Mouse (Mus musculus): ENCODE measurements at regions not wholly inside any gene's neighbourhood (a gene's known extent, or its start where the extent isn't known, plus 50 kb on each side); places are given as distances from the start of the nearest gene placed in this dataset.
"Not testable (repeated sequence)": the region's sequence is repeated elsewhere in the genome, so short reads cannot be mapped to it uniquely, and the experiment has no call there.

DNA sequence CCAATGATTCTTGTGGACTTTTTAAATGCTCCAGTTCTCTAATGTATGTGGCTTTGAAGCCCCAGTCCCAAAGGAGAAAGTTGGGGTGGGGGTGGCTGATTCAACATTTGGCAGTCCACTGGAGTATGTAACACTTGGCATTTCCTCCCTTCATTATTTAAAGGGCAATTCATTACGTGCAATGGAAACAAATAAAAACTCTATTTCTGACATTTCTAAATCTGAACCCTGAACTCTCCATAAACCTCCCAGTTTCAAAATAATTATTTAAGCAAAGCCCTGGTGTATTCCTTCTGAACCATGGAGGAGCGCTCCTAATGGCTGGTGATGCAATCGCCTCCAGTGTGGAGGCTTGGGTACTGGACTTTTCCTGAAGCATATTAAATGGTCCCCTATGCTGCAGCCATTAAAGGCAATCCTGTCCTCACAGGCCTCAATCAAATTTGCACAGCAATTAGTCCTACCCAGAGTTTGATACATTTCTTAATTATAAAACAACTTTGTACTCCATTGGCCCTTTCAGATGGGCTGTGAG is 235.4 kb downstream of the Sorl1 start:
- DNase-seq (ENCODE audit: low read depth in 3 of 3, low spot score in 3 of 3) = no peak
- 69% methylated on average over 3 of the region's 3 CpGs for WGBS (ENCODE audit: insufficient replicate concordance)
- no peak for ATAC-seq (ENCODE audit: insufficient read depth)
- Histone ChIP-seq H3K9ac (replicated peaks) (no peak overlapping the region), H3K4me3 (ENCODE audit: insufficient read depth in 1 of 2, low read depth in 2 of 2, low read length in 2 of 2) (no peak overlapping the region), H3K36me3 (replicated peaks; ENCODE audit: control insufficient read depth, insufficient read depth, low read depth) (no peaks in the 10 kb centered on the region), H3K27ac (no peak overlapping the region), H3K27me3 (ENCODE audit: control insufficient read depth, insufficient read depth, low read length) (no peaks in the 10 kb centered on the region), H3K4me2 (ENCODE audit: low read depth) (no peak overlapping the region), H3K9me3 (ENCODE audit: control insufficient read depth, low read length) (no peaks in the 10 kb centered on the region), H3K4me1 (replicated peaks; ENCODE audit: control insufficient read depth in 2 of 2, insufficient read depth in 2 of 2, low read length in 1 of 2) (no peaks in the 10 kb centered on the region)
- TF ChIP-seq EP300 (IDR thresholded peaks at IDR 0.05; ENCODE audit: low read depth) (no peak), CTCF (IDR thresholded peaks at IDR 0.05; ENCODE audit: low read depth) (no peak)

DNA sequence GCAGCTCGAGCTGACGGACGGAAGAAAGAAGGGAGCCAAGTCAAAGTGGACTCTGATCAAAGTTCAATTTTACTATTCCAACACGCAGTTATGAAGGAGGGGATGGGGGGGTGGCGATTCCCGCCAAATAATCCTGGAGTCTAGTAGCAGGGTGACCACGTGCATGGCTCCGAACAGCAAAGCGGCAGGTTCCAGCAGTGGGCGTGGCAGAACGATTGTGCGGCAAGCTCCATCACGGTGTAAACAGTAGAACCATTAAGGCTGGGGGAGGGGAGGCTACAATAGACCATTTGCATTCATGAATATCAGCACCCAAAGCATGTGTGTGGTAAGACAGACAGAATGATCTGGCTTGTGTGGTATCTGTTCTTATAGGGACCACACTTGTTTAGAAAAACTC is 237.6 kb downstream of the Sorl1 start:
- not testable (repeated sequence) for H3K4me2 ChIP-seq (ENCODE audit: low read depth); H3K27ac ChIP-seq; H3K4me1 ChIP-seq (replicated peaks; ENCODE audit: control insufficient read depth in 2 of 2, insufficient read depth in 2 of 2, low read length in 1 of 2); H3K9me3 ChIP-seq (ENCODE audit: control insufficient read depth, low read length); H3K36me3 ChIP-seq (replicated peaks; ENCODE audit: control insufficient read depth, insufficient read depth, low read depth); H3K27me3 ChIP-seq (ENCODE audit: control insufficient read depth, insufficient read depth, low read length); ATAC-seq (ENCODE audit: insufficient read depth); H3K9ac ChIP-seq (replicated peaks); H3K4me3 ChIP-seq (ENCODE audit: insufficient read depth in 1 of 2, low read depth in 2 of 2, low read length in 2 of 2); DNase-seq (ENCODE audit: low read depth in 3 of 3, low spot score in 3 of 3)
- WGBS (ENCODE audit: insufficient replicate concordance) = 77% methylated on average over 13 of the region's 13 CpGs

DNA sequence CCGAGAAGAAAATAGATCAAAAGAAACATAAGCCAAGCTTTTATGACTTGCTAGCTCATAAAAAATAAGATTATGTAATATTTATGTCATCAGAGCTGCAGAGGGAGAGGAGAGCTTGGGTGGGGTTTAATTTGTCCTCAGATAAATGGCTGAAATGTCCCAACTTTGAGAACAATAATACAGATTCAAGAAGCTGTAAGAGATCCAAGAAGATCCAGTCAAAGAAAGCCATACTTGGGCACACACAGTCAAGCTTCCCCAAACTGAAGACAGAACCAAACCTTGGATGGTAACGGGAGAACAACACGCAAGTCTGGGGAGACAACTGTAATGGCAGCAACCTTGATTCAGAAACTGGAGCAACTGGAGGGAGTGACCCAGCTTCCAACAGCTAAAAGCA is 243.6 kb downstream of the Sorl1 start:
- H3K9me3 ChIP-seq (ENCODE audit: control insufficient read depth, low read length) = no peaks in the 10 kb centered on the region
- 72% methylated on average over 3 of the region's 3 CpGs for WGBS (ENCODE audit: insufficient replicate concordance)
- no peak overlapping the region for H3K4me3 ChIP-seq (ENCODE audit: insufficient read depth in 1 of 2, low read depth in 2 of 2, low read length in 2 of 2)
- no peak overlapping the region for H3K27ac ChIP-seq
- H3K4me1 ChIP-seq (replicated peaks; ENCODE audit: control insufficient read depth in 2 of 2, insufficient read depth in 2 of 2, low read length in 1 of 2) = no peaks in the 10 kb centered on the region
- H3K27me3 ChIP-seq (ENCODE audit: control insufficient read depth, insufficient read depth, low read length) = no peaks in the 10 kb centered on the region
- DNase-seq (ENCODE audit: low read depth in 3 of 3, low spot score in 3 of 3) = no peak
- H3K4me2 ChIP-seq (ENCODE audit: low read depth) = no peak overlapping the region
- ATAC-seq (ENCODE audit: insufficient read depth) = no peak
- TF ChIP-seq EP300 (IDR thresholded peaks at IDR 0.05; ENCODE audit: low read depth) = no peak
- no peaks in the 10 kb centered on the region for H3K36me3 ChIP-seq (replicated peaks; ENCODE audit: control insufficient read depth, insufficient read depth, low read depth)
- no peak overlapping the region for H3K9ac ChIP-seq (replicated peaks)

DNA sequence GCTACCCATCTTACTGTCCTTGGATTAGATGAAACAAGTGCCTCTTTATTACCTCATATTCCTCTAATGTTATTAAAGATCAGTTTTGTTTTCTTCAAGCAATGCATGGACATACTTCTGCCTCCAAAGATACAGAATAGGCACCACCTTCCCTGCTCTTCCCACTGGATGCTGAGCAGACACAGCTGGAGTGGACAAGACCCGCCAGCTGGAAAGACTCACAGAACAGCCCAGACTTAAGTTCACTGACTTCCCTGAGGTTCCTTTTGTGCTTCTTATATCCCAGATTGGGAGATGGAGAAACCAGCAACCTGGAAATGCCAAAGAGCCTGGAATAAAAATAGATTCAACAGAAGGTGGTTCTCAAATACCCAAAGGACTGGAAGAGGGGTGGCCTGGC is 245.0 kb downstream of the Sorl1 start:
- H3K36me3 ChIP-seq (replicated peaks; ENCODE audit: control insufficient read depth, insufficient read depth, low read depth) = no peaks in the 10 kb centered on the region
- H3K4me3 ChIP-seq (ENCODE audit: insufficient read depth in 1 of 2, low read depth in 2 of 2, low read length in 2 of 2) = no peak overlapping the region
- no peak overlapping the region for H3K9ac ChIP-seq (replicated peaks)
- ATAC-seq (ENCODE audit: insufficient read depth) (no peak), DNase-seq (ENCODE audit: low read depth in 3 of 3, low spot score in 3 of 3) (no peak)
- H3K9me3 ChIP-seq (ENCODE audit: control insufficient read depth, low read length) = no peaks in the 10 kb centered on the region
- no peaks in the 10 kb centered on the region for H3K4me1 ChIP-seq (replicated peaks; ENCODE audit: control insufficient read depth in 2 of 2, insufficient read depth in 2 of 2, low read length in 1 of 2)
- no peak overlapping the region for H3K27ac ChIP-seq
- no peaks in the 10 kb centered on the region for H3K27me3 ChIP-seq (ENCODE audit: control insufficient read depth, insufficient read depth, low read length)
- WGBS (ENCODE audit: insufficient replicate concordance) = 65% methylated on average over 1 of the region's 1 CpGs
- no peak for TF ChIP-seq EP300 (IDR thresholded peaks at IDR 0.05; ENCODE audit: low read depth)
- TF ChIP-seq CTCF (IDR thresholded peaks at IDR 0.05; ENCODE audit: low read depth) = no peak
- no peak overlapping the region for H3K4me2 ChIP-seq (ENCODE audit: low read depth)

DNA sequence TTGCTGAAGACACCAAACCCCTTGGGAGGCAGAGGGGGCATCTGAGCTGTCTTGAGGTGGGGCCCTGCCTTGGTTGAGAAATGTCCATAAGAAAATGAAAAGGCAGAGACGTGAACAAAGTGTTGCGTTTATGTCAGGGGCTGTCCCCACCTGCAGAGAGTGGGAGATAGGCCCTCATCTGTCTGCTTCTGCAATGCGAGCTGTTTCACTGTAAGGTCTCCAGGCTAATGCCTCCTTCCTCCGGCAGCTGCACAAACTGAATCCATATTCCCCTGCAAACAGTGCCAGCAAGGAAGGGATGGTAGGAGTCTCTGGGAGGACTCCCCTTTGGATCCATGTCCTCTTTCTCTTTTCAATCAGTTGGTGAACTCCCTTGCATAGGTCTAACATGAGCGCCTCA is 263.0 kb downstream of the Sorl1 start:
- no peaks in the 10 kb centered on the region for H3K9me3 ChIP-seq (ENCODE audit: control insufficient read depth, low read length)
- DNase-seq (ENCODE audit: low read depth in 3 of 3, low spot score in 3 of 3) (no peak), ATAC-seq (ENCODE audit: insufficient read depth) (no peak)
- no peak overlapping the region for H3K27ac ChIP-seq
- no peaks in the 10 kb centered on the region for H3K27me3 ChIP-seq (ENCODE audit: control insufficient read depth, insufficient read depth, low read length)
- H3K36me3 ChIP-seq (replicated peaks; ENCODE audit: control insufficient read depth, insufficient read depth, low read depth) = no peaks in the 10 kb centered on the region
- H3K4me1 ChIP-seq (replicated peaks; ENCODE audit: control insufficient read depth in 2 of 2, insufficient read depth in 2 of 2, low read length in 1 of 2) = 0 out of 4 replicates have a peak, but pooled peaks cover 0 to 3% of the 10 kb centered on the region in 2 experiments
- H3K4me2 ChIP-seq (ENCODE audit: low read depth) = no peak overlapping the region
- H3K9ac ChIP-seq (replicated peaks) = no peak overlapping the region
- no peak overlapping the region for H3K4me3 ChIP-seq (ENCODE audit: insufficient read depth in 1 of 2, low read depth in 2 of 2, low read length in 2 of 2)
- TF ChIP-seq EP300 (IDR thresholded peaks at IDR 0.05; ENCODE audit: low read depth) (no peak), CTCF (IDR thresholded peaks at IDR 0.05; ENCODE audit: low read depth) (no peak)
- WGBS (ENCODE audit: insufficient replicate concordance) = 55% methylated on average over 5 of the region's 5 CpGs

Measured in liver, embryonic 14.5 days (tissue).